Mouse (Mus musculus) CH12.LX (cell line): ENCODE data around the gene Pak1. TPM values are rescaled to one million over a fixed set of nuclear protein-coding genes. Genes with fewer than 3 reads are reported as not detected.

Source experiments
- DNase-seq: peaks from one replicate; pipeline ENCODE4 v3.0.0-alpha.2; 2013; ENCODE audit errors: extremely low read depth
- H3K27ac ChIP-seq: 2 replicates; pipeline ENCODE4 v1.5.1; 2012; ENCODE audit warnings: low read depth, mild to moderate bottlenecking, control low read depth, moderate library complexity; ENCODE audit not compliant: insufficient read depth
- H3K27me3 ChIP-seq: replicated peaks from 2 replicates; pipeline ENCODE3; 2012; ENCODE audit warnings: inconsistent platforms
- H3K36me3 ChIP-seq, 2 experiments: replicated peaks in 1 of 2; 2 replicates each; pipeline versions ENCODE3 to v1.6.1; 2012; ENCODE audit warnings: inconsistent platforms in 1 of 2, low read length in 1 of 2, mild to moderate bottlenecking in 1 of 2, mixed read lengths in 1 of 2, moderate library complexity in 1 of 2; ENCODE audit not compliant: control insufficient read depth in 1 of 2, insufficient read depth in 1 of 2
- H3K4me1 ChIP-seq, 2 experiments: 2 replicates each; pipeline ENCODE4 v1.6.1; 2012; ENCODE audit warnings: inconsistent platforms in 1 of 2, moderate library complexity in 1 of 2; ENCODE audit not compliant: insufficient read depth in 2 of 2, control insufficient read depth in 1 of 2
- H3K4me2 ChIP-seq: 2 replicates; pipeline ENCODE4 v1.6.1; 2012; ENCODE audit warnings: low read depth, mild to moderate bottlenecking, control low read depth; ENCODE audit not compliant: poor library complexity, insufficient read depth, severe bottlenecking
- H3K4me3 ChIP-seq, 3 experiments: fragments of 150-350 bp in 1 of 3; sonication (generic) in 1 of 3; replicated peaks in 1 of 3; 2 replicates each; pipeline versions ENCODE3 to v1.5.1; 2011 to 2012; ENCODE audit warnings: low read depth in 2 of 3, low read length in 2 of 3, mild to moderate bottlenecking in 2 of 3, moderate library complexity in 2 of 3, control low read depth in 1 of 3, improper control_type of control experiment in 1 of 3, inconsistent platforms in 1 of 3, mixed read lengths in 1 of 3; ENCODE audit not compliant: poor library complexity in 1 of 3
- H3K79me2 ChIP-seq: replicated peaks from 2 replicates; pipeline ENCODE4 v1.6.1; 2012; ENCODE audit warnings: mild to moderate bottlenecking, moderate library complexity; ENCODE audit not compliant: control insufficient read depth, poor library complexity, insufficient read depth, severe bottlenecking; ENCODE audit errors: extremely low read depth
- H3K9ac ChIP-seq: 2 replicates; pipeline ENCODE4 v1.6.1; 2012; ENCODE audit warnings: low read depth, mild to moderate bottlenecking, control low read depth, moderate library complexity; ENCODE audit not compliant: insufficient read depth
- H3K9me3 ChIP-seq: replicated peaks from 2 replicates; pipeline ENCODE3; 2012; ENCODE audit warnings: low read length, inconsistent platforms, mixed read lengths
- CHD2 ChIP-seq: IDR thresholded peaks from 2 replicates; pipeline ENCODE4 v1.6.1; 2011; ENCODE audit warnings: low read length, improper control_type of control experiment
- E2F4 ChIP-seq: IDR thresholded peaks from 2 replicates; pipeline ENCODE4 v1.6.1; 2011; ENCODE audit warnings: low read depth, low read length, improper control_type of control experiment; ENCODE audit not compliant: insufficient replicate concordance
- ELF1 ChIP-seq: IDR thresholded peaks from 2 replicates; pipeline ENCODE4 v1.6.1; 2014; ENCODE audit warnings: low read depth, mild to moderate bottlenecking, inconsistent platforms, low read length, improper control_type of control experiment
- ETS1 ChIP-seq: conservative IDR thresholded peaks from 2 replicates; pipeline ENCODE4 v1.6.1; 2012; ENCODE audit warnings: low read depth, mild to moderate bottlenecking, inconsistent platforms, low read length, improper control_type of control experiment, moderate library complexity
- HCFC1 ChIP-seq: IDR thresholded peaks from 2 replicates; pipeline ENCODE4 v1.6.1; 2012; ENCODE audit warnings: low read depth, mild to moderate bottlenecking, inconsistent platforms, low read length, improper control_type of control experiment
- IRF4 ChIP-seq: IDR thresholded peaks from 2 replicates; pipeline ENCODE4 v1.6.1; 2014; ENCODE audit warnings: low read depth, mild to moderate bottlenecking, inconsistent platforms, low read length, improper control_type of control experiment
- JUN ChIP-seq: IDR thresholded peaks from 2 replicates; pipeline ENCODE4 v1.6.1; 2011; ENCODE audit warnings: low read depth, mild to moderate bottlenecking, low read length, improper control_type of control experiment, moderate library complexity; ENCODE audit not compliant: insufficient read depth
- JUND ChIP-seq: conservative IDR thresholded peaks from 2 replicates; pipeline ENCODE4 v1.6.1; 2011; ENCODE audit warnings: low read depth, low read length, improper control_type of control experiment
- KAT2A ChIP-seq: IDR thresholded peaks from 2 replicates; pipeline ENCODE4 v1.6.1; 2012; ENCODE audit warnings: low read length, improper control_type of control experiment, inconsistent platforms; ENCODE audit not compliant: insufficient replicate concordance
- MAFK ChIP-seq: IDR thresholded peaks from 2 replicates; pipeline ENCODE4 v1.6.1; 2011; ENCODE audit warnings: low read length, improper control_type of control experiment; ENCODE audit not compliant: insufficient replicate concordance
- MAX ChIP-seq: IDR thresholded peaks from 2 replicates; pipeline ENCODE4 v1.6.1; 2011; ENCODE audit warnings: low read length, improper control_type of control experiment
- MAZ ChIP-seq: IDR thresholded peaks from 2 replicates; pipeline ENCODE4 v1.6.1; 2012; ENCODE audit warnings: low read depth, mild to moderate bottlenecking, inconsistent platforms, low read length, improper control_type of control experiment, moderate library complexity
- MXI1 ChIP-seq: IDR thresholded peaks from 2 replicates; pipeline ENCODE4 v1.6.1; 2011; ENCODE audit warnings: mild to moderate bottlenecking, low read depth, low read length, improper control_type of control experiment
- NELFE ChIP-seq: IDR thresholded peaks from 2 replicates; pipeline ENCODE4 v1.6.1; 2011; ENCODE audit warnings: low read depth, low read length, improper control_type of control experiment
- NRF1 ChIP-seq: IDR thresholded peaks from 2 replicates; pipeline ENCODE4 v1.6.1; 2014; ENCODE audit warnings: low read depth, mild to moderate bottlenecking, inconsistent platforms, low read length, improper control_type of control experiment, moderate library complexity
- PAX5 ChIP-seq: IDR thresholded peaks from 2 replicates; pipeline ENCODE4 v1.6.1; 2012; ENCODE audit warnings: low read length, inconsistent platforms, mixed read lengths
- POLR2A ChIP-seq: IDR thresholded peaks from 2 replicates; pipeline ENCODE4 v1.6.1; 2011; ENCODE audit warnings: low read depth, mild to moderate bottlenecking, improper control_type of control experiment, low read length
- POLR2AphosphoS2 ChIP-seq: IDR thresholded peaks from 2 replicates; pipeline ENCODE4 v1.6.1; 2011; ENCODE audit warnings: low read depth, low read length, improper control_type of control experiment
- RCOR1 ChIP-seq: conservative IDR thresholded peaks from 2 replicates; pipeline ENCODE4 v1.6.1; 2012; ENCODE audit warnings: low read depth, mild to moderate bottlenecking, inconsistent platforms, low read length, improper control_type of control experiment
- SIN3A ChIP-seq: IDR thresholded peaks from 2 replicates; pipeline ENCODE4 v1.6.1; 2012; ENCODE audit warnings: low read length, improper control_type of control experiment, inconsistent platforms
- TBP ChIP-seq: conservative IDR thresholded peaks from 2 replicates; pipeline ENCODE4 v1.6.1; 2011; ENCODE audit warnings: low read depth, low read length, improper control_type of control experiment
- UBTF ChIP-seq: IDR thresholded peaks from 2 replicates; pipeline ENCODE4 v1.6.1; 2012; ENCODE audit warnings: low read depth, mild to moderate bottlenecking, inconsistent platforms, low read length, improper control_type of control experiment, moderate library complexity
- USF1 ChIP-seq: IDR thresholded peaks from 2 replicates; pipeline ENCODE4 v1.6.1; 2014; ENCODE audit warnings: low read depth, mild to moderate bottlenecking, inconsistent platforms, low read length, improper control_type of control experiment
- USF2 ChIP-seq: conservative IDR thresholded peaks from 2 replicates; pipeline ENCODE4 v1.6.1; 2011; ENCODE audit warnings: low read depth, low read length, improper control_type of control experiment
- ZKSCAN1 ChIP-seq: IDR thresholded peaks from 2 replicates; pipeline ENCODE4 v1.6.1; 2012; ENCODE audit warnings: low read depth, inconsistent platforms, low read length, improper control_type of control experiment, borderline replicate concordance
- dilution Hi-C: fragments of 300-500 bp; cut with MboI; formaldehyde crosslinking; loops from 2 replicates; pipeline ENCODE4 v1.14.3; 2020; ENCODE audit warnings: low sequenced_read_pairs; ENCODE audit not compliant: extremely low pct_unique_long_range_greater_than_20kb, extremely low pct_ligation_motif_present
- in situ Hi-C: fragments of 300-500 bp; cut with MboI; formaldehyde crosslinking; loops from 3 replicates; pipeline ENCODE4 v1.14.3; 2019; ENCODE audit warnings: low sequenced_read_pairs, low pct_ligation_motif_present, low pct_unique_long_range_greater_than_20kb, mixed read lengths
- polyA plus RNA-seq: library from polyadenylated mRNA; unstranded; fragments of >175 nt; gene quantifications from 2 replicates; pipeline ENCODE4 v1.2.1, GENCODE M21; 2012; ENCODE audit warnings: low read depth; ENCODE audit not compliant: insufficient read length
- total RNA-seq, 2 experiments: library from RNA; depleted of rRNA; stranded (reverse); fragments of 300-350 nt in 1 of 2; fragments of >200 nt in 1 of 2; gene quantifications; 2 replicates each; pipeline ENCODE4 v1.2.3; 2012 to 2014

Pak1 gene
- total and polyA plus RNA-seq, 3 experiments: 0.93 to 5.4 (median 4.1) TPM

GRCm38 (mm10) chr7:97804245-97805066 is 16.1 kb downstream of the Pak1 start:
- DNase-seq: no peak
- Histone ChIP-seq H3K4me1 (peaks cover 0 to 3% of the 10 kb centered on the region in 2 experiments; a peak in 1 of 4 replicates), H3K4me2 (no peak overlapping the region), H3K9ac (no peak overlapping the region), H3K9me3 (no peaks in the 10 kb centered on the region), H3K27ac (no peak overlapping the region), H3K36me3 (no peaks in the 10 kb centered on the region), H3K4me3 (no peak overlapping the region), H3K79me2 (no peaks in the 10 kb centered on the region), H3K27me3 (no peaks in the 10 kb centered on the region)
- dilution Hi-C loops: no loop called here
- in situ Hi-C loops: no loop called here
- TF ChIP-seq TBP (no peak), RCOR1 (no peak), POLR2A (no peak), USF1 (no peak), CHD2 (no peak), USF2 (no peak), IRF4 (no peak), JUN (no peak), SIN3A (no peak), KAT2A (no peak), MAX (no peak), MXI1 (no peak), ETS1 (no peak), NRF1 (no peak)
- TF ChIP-seq, all 38 proteins: peak for 0

GRCm38 (mm10) chr7:97805067-97805365 is 16.7 kb downstream of the Pak1 start:
- no peaks in the 10 kb centered on the region for H3K9me3 ChIP-seq
- no peaks in the 10 kb centered on the region for H3K79me2 ChIP-seq
- no peak overlapping the region for H3K9ac ChIP-seq
- peaks cover 0 to 3% of the 10 kb centered on the region in 2 experiments; a peak in 1 of 4 replicates for H3K4me1 ChIP-seq
- H3K36me3 ChIP-seq: no peaks in the 10 kb centered on the region
- TF ChIP-seq NELFE (no peak), POLR2AphosphoS2 (no peak), ZKSCAN1 (no peak), POLR2A (no peak), ELF1 (no peak), IRF4 (no peak), KAT2A (no peak), E2F4 (no peak), RCOR1 (no peak), JUN (no peak), MAZ (no peak), HCFC1 (no peak), USF1 (no peak), CHD2 (no peak), ETS1 (no peak), UBTF (no peak), PAX5 (no peak), JUND (no peak), MAFK (no peak)
- dilution Hi-C loops (no loop called here), in situ Hi-C loops (no loop called here)
- no peaks in the 10 kb centered on the region for H3K27me3 ChIP-seq
- no peak overlapping the region for H3K4me2 ChIP-seq
- no peak overlapping the region for H3K27ac ChIP-seq
- DNase-seq: no peak
- H3K4me3 ChIP-seq: no peak overlapping the region
